Mouse (Mus musculus) hindbrain, embryonic 14.5 days (tissue): ENCODE measurements around the gene Wnt7b. TPM values are rescaled to one million over a fixed set of nuclear protein-coding genes. Genes with fewer than 3 reads are reported as not detected.

ENCODE experiments used
- ATAC-seq: fragments of 200-750 bp; cut with Nextera tagmentation; 2 replicates; pipeline ENCODE4 v1.8.0; 2017; ENCODE audit warnings: moderate number of reproducible peaks, mild to moderate bottlenecking, moderate TSS enrichment, moderate library complexity; ENCODE audit not compliant: low FRiP score
- DNase-seq: peaks from one replicate; pipeline ENCODE4 v3.0.0-alpha.2; 2015; ENCODE audit warnings: low spot score
- H3K27ac ChIP-seq: fragments of 300-500 bp; sonication (generic); 2 replicates; pipeline ENCODE4 v1.5.1; 2014; ENCODE audit warnings: mild to moderate bottlenecking, moderate library complexity
- H3K27me3 ChIP-seq: fragments of 300-500 bp; sonication (generic); 2 replicates; pipeline ENCODE4 v1.6.1; 2014; ENCODE audit warnings: mild to moderate bottlenecking, low read length, mixed read lengths; ENCODE audit not compliant: control insufficient read depth, insufficient read depth
- H3K36me3 ChIP-seq: fragments of 300-500 bp; sonication (generic); replicated peaks from 2 replicates; pipeline ENCODE4 v1.6.1; 2014; ENCODE audit not compliant: control insufficient read depth, insufficient read depth
- H3K4me1 ChIP-seq: fragments of 300-500 bp; sonication (generic); replicated peaks from 2 replicates; pipeline ENCODE4 v1.6.1; 2014; ENCODE audit warnings: antibody characterized with exemption, low read length, mixed read lengths; ENCODE audit not compliant: control insufficient read depth, insufficient read depth
- H3K4me2 ChIP-seq: fragments of 300-500 bp; sonication (generic); replicated peaks from 2 replicates; pipeline ENCODE4 v1.6.1; 2014; ENCODE audit warnings: mild to moderate bottlenecking, moderate library complexity
- H3K4me3 ChIP-seq: fragments of 300-500 bp; sonication (generic); replicated peaks from 2 replicates; pipeline ENCODE4 v1.5.1; 2014; ENCODE audit warnings: mild to moderate bottlenecking, low read length
- H3K9ac ChIP-seq: fragments of 300-500 bp; sonication (generic); 2 replicates; pipeline ENCODE4 v1.6.1; 2014
- H3K9me3 ChIP-seq: fragments of 300-500 bp; sonication (generic); 2 replicates; pipeline ENCODE4 v1.6.1; 2016; ENCODE audit warnings: low read length; ENCODE audit not compliant: control insufficient read depth
- WGBS: fragments of 180-500 bp; shearing (Covaris S2); extraction: QIAGEN DNeasy Blood & Tissue Kit; methylation state at CpG from one replicate; pipeline ENCODE4 v1.1.7; 2014; 5-methylcytosine and 5-hydroxymethylcytosine counted together
- polyA plus RNA-seq: library from polyadenylated mRNA; unstranded; fragments of >200 nt; fragmentation: Nextera tagmentation; extraction: Ambion mirVana; gene quantifications from 2 replicates; pipeline ENCODE4 v1.2.1, GENCODE M21; 2014

Gene Wnt7b
- polyA plus RNA-seq, 1 experiment from 2014 or later, result 30.8 TPM

GRCm38 (mm10) chr15:85612660-85613357 is 30.5 kb upstream of the Wnt7b start:
- Histone ChIP-seq H3K27ac (peak overlapping the region; percentile 81), H3K36me3 (no peaks in the 10 kb centered on the region), H3K4me3 (no peak overlapping the region), H3K4me1 (peaks cover 17% of the 10 kb centered on the region), H3K9me3 (no peaks in the 10 kb centered on the region), H3K4me2 (peak overlapping the region; percentile 0; the same call in 1 of the 2 replicates), H3K9ac (no peak overlapping the region), H3K27me3 (no peaks in the 10 kb centered on the region; the same call in 1 of the 2 replicates)
- ATAC-seq (no peak; the same call in 1 of the 2 replicates), DNase-seq (peak; percentile 65)
- 71% methylated on average over 8 of the region's 8 CpGs for WGBS

- no peak for ATAC-seq
- H3K9ac ChIP-seq, result no peak overlapping the region
- H3K27me3 ChIP-seq, result no peaks in the 10 kb centered on the region; the same call in 1 of the 2 replicates
These were observed 29.6 kb upstream of the Wnt7b start for GRCm38 (mm10) chr15:85611701-85612520.

GRCm38 (mm10) chr15:85610618-85611218 is 28.4 kb upstream of the Wnt7b start:
- no peaks in the 10 kb centered on the region; the same call in 1 of the 2 replicates for H3K27me3 ChIP-seq
- no peak overlapping the region for H3K9ac ChIP-seq
- no peaks in the 10 kb centered on the region for H3K9me3 ChIP-seq
- 53% methylated on average over 8 of the region's 8 CpGs for WGBS
- no peaks in the 10 kb centered on the region for H3K36me3 ChIP-seq
- DNase-seq (peak; percentile 85), ATAC-seq (peak; percentile 78)
- peak overlapping the region; percentile 75 for H3K27ac ChIP-seq
- H3K4me3 ChIP-seq, result no peak overlapping the region
- H3K4me2 ChIP-seq, result no peak overlapping the region
- H3K4me1 ChIP-seq, result peaks cover 17% of the 10 kb centered on the region

More at GRCm38 (mm10) chr15:85611701-85612520, 29.6 kb upstream of the Wnt7b start:
- H3K4me3 ChIP-seq, result no peak overlapping the region
- H3K4me1 ChIP-seq, result peaks cover 17% of the 10 kb centered on the region
- H3K27ac ChIP-seq, result peak overlapping the region; percentile 75
- no peak overlapping the region for H3K4me2 ChIP-seq
- 73% methylated on average over 16 of the region's 16 CpGs for WGBS
- no peak for DNase-seq
- H3K36me3 ChIP-seq, result no peaks in the 10 kb centered on the region
- no peaks in the 10 kb centered on the region for H3K9me3 ChIP-seq

GRCm38 (mm10) chr15:85610120-85610519 is 27.8 kb upstream of the Wnt7b start:
- Histone ChIP-seq H3K4me1 (peaks cover 14% of the 10 kb centered on the region), H3K27ac (no peak overlapping the region), H3K4me2 (no peak overlapping the region), H3K9me3 (no peaks in the 10 kb centered on the region), H3K4me3 (no peak overlapping the region), H3K36me3 (no peaks in the 10 kb centered on the region), H3K27me3 (no peaks in the 10 kb centered on the region; the same call in 1 of the 2 replicates), H3K9ac (no peak overlapping the region)
- WGBS, result 70% methylated on average over 5 of the region's 5 CpGs
- ATAC-seq (no peak), DNase-seq (no peak)

GRCm38 (mm10) chr15:85609266-85610004 is 27.2 kb upstream of the Wnt7b start:
- H3K4me2 ChIP-seq, result no peak overlapping the region
- no peaks in the 10 kb centered on the region for H3K27me3 ChIP-seq
- no peak overlapping the region for H3K27ac ChIP-seq
- WGBS, result 83% methylated on average over 5 of the region's 5 CpGs
- H3K9me3 ChIP-seq, result no peaks in the 10 kb centered on the region
- peaks cover 13% of the 10 kb centered on the region for H3K4me1 ChIP-seq
- no peak overlapping the region for H3K4me3 ChIP-seq
- DNase-seq (no peak), ATAC-seq (no peak)
- no peak overlapping the region for H3K9ac ChIP-seq
- H3K36me3 ChIP-seq, result no peaks in the 10 kb centered on the region

GRCm38 (mm10) chr15:85605962-85606610 is 23.8 kb upstream of the Wnt7b start:
- ATAC-seq, result no peak
- Histone ChIP-seq H3K27me3 (no peaks in the 10 kb centered on the region), H3K27ac (no peak overlapping the region), H3K9ac (no peak overlapping the region), H3K4me2 (peak overlapping the region; percentile 10), H3K4me1 (peaks cover 4% of the 10 kb centered on the region), H3K4me3 (no peak overlapping the region), H3K36me3 (no peaks in the 10 kb centered on the region), H3K9me3 (no peaks in the 10 kb centered on the region)
- WGBS, result 65% methylated on average over 17 of the region's 17 CpGs
- no peak for DNase-seq

GRCm38 (mm10) chr15:85604938-85605337 is 22.7 kb upstream of the Wnt7b start:
- Histone ChIP-seq H3K4me2 (no peak overlapping the region), H3K36me3 (no peaks in the 10 kb centered on the region), H3K27me3 (no peaks in the 10 kb centered on the region), H3K9me3 (no peaks in the 10 kb centered on the region), H3K4me3 (no peak overlapping the region), H3K4me1 (no peaks in the 10 kb centered on the region), H3K9ac (no peak overlapping the region), H3K27ac (no peak overlapping the region)
- DNase-seq (no peak), ATAC-seq (no peak)
- 81% methylated on average over 8 of the region's 8 CpGs for WGBS

- WGBS, result 77% methylated on average over 4 of the region's 4 CpGs
- no peaks in the 10 kb centered on the region for H3K4me1 ChIP-seq
- DNase-seq (no peak), ATAC-seq (no peak)
- no peaks in the 10 kb centered on the region for H3K36me3 ChIP-seq
- no peaks in the 10 kb centered on the region for H3K9me3 ChIP-seq
- H3K27ac ChIP-seq, result no peak overlapping the region
- H3K4me3 ChIP-seq, result no peak overlapping the region
- H3K9ac ChIP-seq, result no peak overlapping the region
- H3K4me2 ChIP-seq, result no peak overlapping the region
- H3K27me3 ChIP-seq, result no peaks in the 10 kb centered on the region
These were observed 22.2 kb upstream of the Wnt7b start for GRCm38 (mm10) chr15:85604507-85604906.
